Mouse (Mus musculus) urinary bladder, adult 2 months (tissue): Measurements from ENCODE around the gene Gtf2b. TPM values are rescaled to one million over a fixed set of nuclear protein-coding genes. Genes with fewer than 3 reads are reported as not detected.

Source experiments
- DNase-seq: peaks from one replicate; pipeline ENCODE4 v3.0.0; 2022; ENCODE audit warnings: low spot score
- polyA plus RNA-seq: library from polyadenylated mRNA; depleted of rRNA; stranded (reverse); fragments of >200 nt; gene quantifications from 2 replicates; pipeline ENCODE4 v1.2.3, GENCODE M21; 2012; rRNA removed

The Gtf2b gene
- polyA plus RNA-seq, 1 experiment, result 44.0 TPM

DNA sequence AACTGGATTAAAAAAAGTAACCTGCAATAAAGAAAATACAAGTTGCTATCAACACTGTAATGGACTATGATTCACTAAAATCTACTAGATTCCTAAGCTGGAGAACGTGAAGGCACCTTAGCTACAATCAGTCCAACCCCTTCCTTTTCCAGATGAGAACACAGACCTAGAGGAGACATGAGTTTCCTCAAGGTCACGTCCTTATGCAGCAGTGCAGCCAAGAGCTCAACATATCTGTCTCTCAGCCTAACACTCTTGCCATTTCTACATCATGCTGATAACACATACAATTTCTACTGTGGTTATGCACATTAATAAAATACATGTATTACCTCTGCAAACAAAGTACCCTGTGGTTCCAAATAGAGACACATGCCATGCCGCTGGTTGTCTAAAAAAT, 46.7 kb downstream of the Gtf2b start:
- DNase-seq, result no peak

DNA sequence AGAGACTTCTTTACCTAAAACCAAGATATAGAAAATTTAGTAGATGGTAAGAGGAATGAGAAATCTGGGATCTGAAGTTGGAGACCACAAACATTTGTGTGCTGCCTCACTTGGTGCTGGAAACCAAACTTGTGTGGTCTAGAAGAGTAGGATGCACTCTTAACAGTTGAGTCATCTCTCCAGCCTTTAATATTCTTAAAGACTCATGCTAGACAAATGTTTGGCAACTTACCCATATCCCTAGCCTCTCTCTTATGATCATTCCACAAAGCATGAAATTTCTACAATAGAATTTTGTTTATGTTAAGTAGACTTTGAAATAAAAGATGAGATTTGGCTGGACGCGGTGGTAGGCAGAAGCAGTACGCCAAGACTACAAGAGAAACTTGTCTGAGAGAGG, 52.7 kb downstream of the Gtf2b start:
- DNase-seq, result no peak

DNA sequence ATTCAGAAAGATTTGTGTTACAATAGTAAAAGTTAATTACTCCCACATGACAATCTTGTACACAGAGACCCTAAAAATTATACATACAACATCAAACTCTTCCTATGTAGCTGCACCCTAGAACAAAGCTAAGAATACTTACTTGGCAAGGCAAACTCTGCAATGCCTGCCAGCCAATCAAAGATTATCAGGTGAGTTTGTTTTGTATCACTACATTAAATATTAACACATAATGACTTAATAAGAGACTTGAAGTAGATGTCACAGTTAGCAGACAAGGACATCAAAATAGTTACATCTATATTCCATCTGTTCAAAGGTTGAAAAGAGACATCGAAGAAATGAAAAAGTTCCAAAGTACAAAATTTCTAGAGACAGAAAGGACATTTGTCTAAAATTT, 58.8 kb downstream of the Gtf2b start:
- no peak for DNase-seq

DNA sequence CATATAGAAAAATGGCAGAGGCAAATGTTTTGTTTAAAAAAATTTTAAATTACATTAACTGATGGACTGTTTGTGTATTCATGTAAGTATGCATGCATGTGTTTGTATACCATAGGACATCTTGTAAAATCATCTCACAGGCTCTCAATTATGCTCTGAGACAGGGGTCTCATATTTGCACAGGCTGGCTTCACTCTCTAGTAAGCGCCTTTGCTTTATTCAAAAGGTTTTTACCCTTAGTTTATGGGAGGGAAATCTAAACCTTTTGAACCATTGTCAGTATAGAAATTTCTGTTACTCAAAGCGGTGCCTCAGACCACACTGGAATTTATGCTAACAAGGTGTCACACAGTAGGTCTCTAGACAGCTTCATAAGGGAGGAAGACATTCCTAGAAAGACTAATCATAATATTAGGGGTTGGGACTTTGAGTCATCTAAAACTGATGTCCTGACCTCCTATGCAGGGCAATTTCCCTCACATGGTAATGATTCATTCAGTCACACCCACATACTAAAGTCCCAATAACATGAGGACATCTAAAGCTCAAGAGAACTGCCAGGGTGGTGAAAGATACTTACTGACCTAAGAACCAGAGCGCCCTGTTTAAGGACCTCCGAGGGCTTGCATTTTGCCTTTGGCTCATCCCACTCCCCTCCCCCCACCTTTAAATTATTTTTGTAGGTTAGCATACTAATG, 61.8 kb downstream of the Gtf2b start:
- no peak for DNase-seq

DNA sequence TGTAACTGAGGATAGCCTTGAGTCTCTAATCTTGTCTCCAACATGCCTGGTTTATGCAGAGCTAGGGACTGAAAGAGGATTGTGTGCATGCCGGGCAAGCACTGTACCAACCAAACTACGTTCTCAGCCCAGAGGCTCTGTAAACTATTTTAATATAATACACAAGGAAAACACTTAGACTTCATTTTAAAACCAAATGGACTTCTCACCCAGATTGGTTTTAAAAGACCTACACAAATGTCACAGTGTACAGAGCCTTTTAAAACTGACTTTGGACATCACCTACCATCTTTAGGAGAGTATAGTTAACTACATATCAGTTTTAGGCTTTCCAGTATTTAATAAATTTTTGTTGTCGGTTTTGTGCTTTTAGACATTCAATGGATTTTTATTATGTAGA, 68.1 kb downstream of the Gtf2b start:
- no peak for DNase-seq

Other genes with a start within 250 kb of the Gtf2b start
- gene Gbp7, start 234.7 kb upstream of the Gtf2b start, polyA plus RNA-seq, result 8.4 and 19.1 TPM in 2 replicates
- 40.3 and 56.4 TPM in 2 replicates for gene Gbp3, start 205.0 kb upstream of the Gtf2b start, polyA plus RNA-seq
- gene Gbp2b, start 170.2 kb upstream of the Gtf2b start, polyA plus RNA-seq, result 0.78 and 2.7 TPM in 2 replicates
- gene Gbp2, start 144.4 kb upstream of the Gtf2b start, polyA plus RNA-seq, result 76.1 and 142 TPM in 2 replicates
- gene Kyat3, start 64.0 kb upstream of the Gtf2b start, polyA plus RNA-seq, result 8.4 and 9.0 TPM in 2 replicates
- gene Pkn2, start 117.0 kb downstream of the Gtf2b start, polyA plus RNA-seq, result 26.5 and 26.6 TPM in 2 replicates